Mouse (Mus musculus): ENCODE measurements around the gene Zmynd8.

The Zmynd8 gene

DNA sequence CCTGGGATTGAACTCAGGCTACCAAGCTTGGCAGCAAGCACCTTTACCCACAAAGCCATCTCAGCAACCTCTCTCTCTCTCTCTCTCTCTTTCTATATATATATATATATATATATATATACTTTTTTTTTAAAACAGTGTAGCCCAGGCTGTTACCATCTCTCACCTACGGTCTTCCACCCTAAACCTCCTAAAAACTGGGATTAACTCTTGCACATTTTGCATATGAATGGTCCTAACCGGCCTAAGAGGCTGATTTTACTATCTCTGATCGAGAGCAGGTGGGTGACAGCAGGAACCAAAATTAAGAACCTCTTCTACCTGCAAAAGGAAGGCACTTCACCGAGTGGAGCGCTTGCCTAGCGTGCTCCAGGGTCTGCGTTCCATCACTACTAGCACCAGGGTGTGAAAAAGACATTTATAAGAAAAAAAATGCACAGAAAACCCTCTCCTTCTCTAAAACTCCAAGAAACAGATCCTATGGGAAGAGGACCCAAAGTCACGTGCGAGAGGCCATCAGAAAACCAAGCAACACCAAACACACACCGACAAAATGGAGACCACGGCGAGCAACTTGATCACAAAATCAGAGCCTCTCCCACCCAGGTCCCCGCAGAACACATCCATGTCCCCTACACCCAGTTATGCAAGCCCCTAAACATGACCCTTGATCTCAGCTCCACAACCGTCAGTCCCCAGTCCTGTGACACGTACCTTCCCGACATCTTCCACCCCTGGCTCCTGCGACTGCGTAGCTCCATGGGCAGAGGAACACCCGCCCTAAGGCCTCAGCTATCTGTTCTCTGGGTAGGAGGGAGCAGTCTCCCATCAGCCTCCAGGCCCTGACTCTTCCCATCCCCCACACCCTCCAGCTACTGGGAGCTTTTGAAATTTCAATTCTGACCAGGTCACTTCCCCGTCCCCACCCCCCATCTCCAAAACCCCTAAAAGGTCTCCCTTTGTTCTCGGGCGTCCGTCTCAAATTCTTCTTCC lies at the start of gene Zmynd8:
Gene Zmynd8, minus strand, starts transcription at position 815 of the 993 bp plus-strand sequence.
- no peak for DNase-seq (ENCODE audit: low read depth in 2 of 2, low spot score in 2 of 2)

DNA sequence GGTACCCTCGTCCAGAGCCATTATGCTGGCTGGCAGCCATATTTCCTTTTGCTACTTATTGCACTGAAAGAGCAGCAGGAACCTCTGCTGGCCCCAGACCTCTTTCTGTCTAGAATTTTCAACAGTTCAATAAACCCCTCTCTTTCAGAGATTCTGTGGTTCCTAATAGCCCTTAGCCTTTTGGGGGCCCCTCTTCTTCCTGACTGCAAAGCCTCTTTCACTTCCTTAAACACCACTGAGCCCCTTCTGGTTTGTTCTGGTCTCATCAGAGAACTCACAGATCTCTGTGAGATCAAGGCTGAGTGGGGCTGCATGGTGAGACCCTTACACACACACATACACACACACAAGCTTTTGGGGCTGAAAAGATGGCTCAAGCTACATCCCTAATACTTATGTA lies 49.2 kb upstream of the Zmynd8 start:
- DNase-seq (ENCODE audit: low read depth in 2 of 2, low spot score in 2 of 2) = no peak

DNA sequence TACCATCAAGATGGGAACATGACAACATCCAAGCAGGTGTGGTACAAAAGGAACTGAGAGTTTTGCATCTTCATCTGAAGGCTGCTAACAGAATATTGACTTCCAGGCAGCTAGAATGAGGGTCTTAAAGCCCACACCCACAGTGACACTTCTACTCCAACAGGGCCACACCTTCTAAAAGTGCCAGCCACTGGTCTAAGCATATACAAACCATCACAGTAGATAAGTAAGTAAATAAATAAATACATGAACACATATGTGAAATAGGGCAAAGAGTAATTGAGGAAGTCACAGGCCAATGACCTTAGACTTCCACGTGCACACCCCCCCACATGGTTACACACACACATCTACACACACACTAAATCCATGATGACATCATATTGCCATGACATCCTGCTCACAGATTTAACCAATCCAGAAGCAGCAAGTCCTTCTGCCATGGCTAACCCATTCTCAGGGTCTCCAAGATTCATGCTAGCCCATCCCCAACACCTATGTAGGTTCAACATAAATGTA lies 47.3 kb upstream of the Zmynd8 start:
- no peak for DNase-seq (ENCODE audit: low read depth in 2 of 2, low spot score in 2 of 2)

DNA sequence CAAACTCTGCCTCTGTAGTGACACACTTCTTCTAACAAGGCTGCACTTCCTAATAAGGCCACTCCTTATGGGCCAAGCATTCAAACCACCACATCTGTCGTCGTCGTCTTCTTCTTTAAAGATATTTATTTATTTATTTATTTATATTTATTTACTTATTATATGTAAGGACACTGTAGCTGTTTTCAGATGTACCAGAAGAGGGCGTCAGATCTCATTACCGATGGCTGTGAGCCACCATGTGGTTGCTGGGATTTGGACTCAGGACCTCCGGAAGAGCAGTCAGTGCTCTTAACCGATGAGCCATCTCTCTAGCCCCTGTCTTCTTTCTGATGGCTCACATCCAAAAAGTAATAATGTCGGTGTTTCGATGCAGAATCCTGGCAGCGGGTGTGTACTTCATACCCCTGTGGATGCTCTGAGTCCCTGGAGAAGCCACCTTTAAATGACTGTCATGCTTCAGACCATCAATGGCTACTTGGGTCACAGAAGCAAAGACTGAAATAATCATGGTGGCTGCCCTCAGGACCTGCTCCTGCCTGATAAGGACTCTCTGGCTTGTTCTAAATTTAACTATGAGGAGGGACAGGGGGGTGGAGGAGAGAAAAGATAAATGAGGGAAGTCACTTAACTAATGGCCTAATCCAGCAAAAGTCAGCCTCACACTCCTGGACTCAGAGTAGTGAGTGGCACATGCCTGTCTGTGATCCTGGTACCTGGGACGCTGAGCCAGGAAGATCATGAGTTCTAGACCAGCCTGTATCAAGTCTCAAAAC lies 45.9 kb upstream of the Zmynd8 start:
- no peak for DNase-seq (ENCODE audit: low read depth in 2 of 2, low spot score in 2 of 2)

DNA sequence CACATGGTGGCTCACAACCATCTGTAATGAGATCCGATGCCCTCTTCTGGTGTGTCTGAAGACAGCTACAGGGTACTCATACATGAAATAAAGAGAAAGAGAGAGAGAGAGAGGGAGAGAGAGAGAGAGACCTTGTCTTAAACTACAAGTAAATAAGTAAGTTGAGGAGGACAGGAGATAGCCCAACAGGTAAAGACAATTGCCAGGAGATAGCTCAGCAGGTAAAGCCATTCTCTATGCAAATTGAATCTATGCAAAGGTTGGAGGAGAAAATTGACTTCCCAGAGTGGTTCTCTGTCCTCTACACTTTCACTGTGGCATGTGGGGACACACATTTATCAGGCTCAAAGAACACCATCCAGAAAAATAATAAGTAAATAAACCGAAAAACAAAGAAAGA lies 44.3 kb upstream of the Zmynd8 start:
- no peak for DNase-seq (ENCODE audit: low read depth in 2 of 2, low spot score in 2 of 2)

DNA sequence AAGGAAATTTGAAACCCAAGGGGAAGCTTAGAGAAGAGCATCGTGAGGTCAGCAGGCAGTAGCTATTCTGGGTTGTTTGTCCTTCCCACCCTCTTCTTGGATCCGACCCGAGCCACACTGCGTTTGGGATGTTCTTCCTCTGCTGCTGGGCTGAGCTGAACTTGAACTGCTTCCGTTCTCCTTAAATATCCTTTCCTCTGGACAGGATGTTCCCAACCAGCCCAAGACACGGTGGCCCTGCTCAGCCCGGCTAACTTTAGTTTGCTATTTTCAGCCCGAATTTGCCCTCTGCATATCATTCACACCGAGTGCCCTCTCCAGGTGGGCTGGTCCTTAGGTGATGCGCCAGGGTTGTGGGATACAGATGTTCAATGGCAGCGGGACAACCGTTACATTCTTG lies 37.3 kb upstream of the Zmynd8 start:
- DNase-seq (ENCODE audit: low read depth in 2 of 2, low spot score in 2 of 2) = no peak

DNA sequence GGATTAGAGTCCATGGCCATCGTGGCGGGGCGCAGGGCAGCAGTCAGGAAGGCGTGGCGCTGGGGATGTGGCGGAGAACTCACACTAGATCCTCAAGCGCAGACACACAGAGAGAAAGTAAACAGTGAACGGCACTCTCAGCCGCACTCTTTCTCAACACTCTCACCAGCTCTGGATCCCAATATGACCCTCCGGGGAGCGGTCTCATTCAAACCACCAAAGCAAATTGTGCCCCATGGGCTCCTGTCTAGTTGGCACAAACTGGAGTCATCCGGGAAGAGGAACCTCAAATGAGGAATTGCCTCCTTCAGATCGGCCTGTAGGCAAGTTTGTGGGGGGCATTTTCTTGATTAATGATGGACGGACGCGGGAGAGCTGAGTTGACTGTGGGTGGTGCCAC lies 28.9 kb upstream of the Zmynd8 start:
- DNase-seq (ENCODE audit: low read depth in 2 of 2, low spot score in 2 of 2) = no peak

DNA sequence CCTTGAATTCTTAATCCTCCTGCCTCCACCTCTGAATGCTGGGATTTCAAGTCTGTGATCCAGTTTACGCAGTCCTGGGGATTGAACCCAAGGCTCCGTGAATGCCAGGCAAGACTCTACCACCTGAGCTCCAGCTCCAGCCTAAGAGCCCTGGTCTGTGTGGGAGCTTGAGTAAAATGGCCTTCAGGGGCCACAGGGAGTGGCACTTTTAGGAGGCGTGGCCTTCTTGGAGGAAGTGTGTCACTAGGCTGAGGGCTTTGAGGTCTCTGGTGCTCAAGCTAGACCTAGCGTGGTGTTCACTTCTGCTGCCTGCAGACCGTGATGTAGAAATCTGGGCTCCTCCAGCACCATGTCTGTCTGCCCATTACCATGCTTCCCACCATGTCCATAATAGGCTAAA lies 27.4 kb upstream of the Zmynd8 start:
- no peak for DNase-seq (ENCODE audit: low read depth in 2 of 2, low spot score in 2 of 2)

DNA sequence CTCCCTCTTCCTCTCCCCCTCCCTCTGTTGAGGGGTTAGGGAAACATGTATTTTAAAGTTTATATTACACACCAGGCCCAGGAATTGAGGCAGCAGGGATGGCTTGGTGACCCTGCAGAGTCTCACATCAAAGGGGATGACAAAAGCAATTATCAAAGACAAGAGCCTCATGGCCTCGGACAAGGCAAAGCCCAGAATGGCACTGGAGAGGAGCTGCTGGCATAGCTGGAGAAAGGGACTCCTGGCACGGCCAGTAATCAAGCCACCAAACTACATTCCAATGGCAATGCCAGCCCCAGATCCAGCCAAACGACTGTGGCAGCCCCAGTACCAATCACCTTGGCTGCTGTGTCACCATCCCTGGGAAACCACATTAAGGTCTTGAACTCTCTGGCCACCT lies 26.3 kb upstream of the Zmynd8 start:
- no peak for DNase-seq (ENCODE audit: low read depth in 2 of 2, low spot score in 2 of 2)

DNA sequence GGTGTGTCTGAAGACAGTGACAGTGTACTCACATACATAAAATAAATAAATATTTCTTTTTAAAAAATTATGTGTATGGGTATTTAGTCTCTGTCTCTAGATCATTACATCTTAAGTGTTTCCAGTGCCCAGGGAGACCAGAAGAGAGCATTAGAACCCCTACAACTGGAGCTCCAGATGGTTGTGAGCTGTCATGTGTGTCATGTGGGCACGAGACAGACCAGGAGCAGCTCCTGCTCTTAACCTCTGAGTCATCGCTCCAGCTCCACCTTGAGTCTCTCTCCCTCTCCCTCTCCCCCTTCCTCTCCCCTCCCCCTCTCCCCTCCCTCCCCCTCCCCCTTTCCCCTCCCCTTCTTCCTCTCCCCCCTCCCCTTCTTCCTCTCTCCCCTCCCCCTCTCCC lies 25.9 kb upstream of the Zmynd8 start:
- no peak for DNase-seq (ENCODE audit: low read depth in 2 of 2, low spot score in 2 of 2)

DNA sequence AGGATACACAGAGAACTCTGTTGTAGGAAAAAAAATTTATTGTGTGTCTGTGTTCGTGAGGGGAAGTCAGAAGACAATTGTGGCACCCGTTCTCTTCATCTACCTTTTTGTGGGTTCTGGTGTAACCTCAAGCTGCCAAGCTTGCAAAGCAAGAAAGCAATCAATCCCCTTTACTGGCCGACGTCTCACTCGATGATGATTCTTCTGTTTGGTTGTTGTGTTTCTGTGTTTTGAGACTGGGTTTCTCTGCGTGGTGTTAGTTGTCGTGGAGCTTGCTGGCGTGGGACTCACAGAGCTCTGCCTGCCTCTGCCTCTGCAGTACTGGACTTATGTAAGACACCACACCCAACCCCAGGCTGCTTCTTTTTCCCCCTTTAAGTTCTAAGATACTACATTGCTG lies 24.9 kb upstream of the Zmynd8 start:
- peak; percentile 63 to 66 for DNase-seq (ENCODE audit: low read depth in 2 of 2, low spot score in 2 of 2)

DNA sequence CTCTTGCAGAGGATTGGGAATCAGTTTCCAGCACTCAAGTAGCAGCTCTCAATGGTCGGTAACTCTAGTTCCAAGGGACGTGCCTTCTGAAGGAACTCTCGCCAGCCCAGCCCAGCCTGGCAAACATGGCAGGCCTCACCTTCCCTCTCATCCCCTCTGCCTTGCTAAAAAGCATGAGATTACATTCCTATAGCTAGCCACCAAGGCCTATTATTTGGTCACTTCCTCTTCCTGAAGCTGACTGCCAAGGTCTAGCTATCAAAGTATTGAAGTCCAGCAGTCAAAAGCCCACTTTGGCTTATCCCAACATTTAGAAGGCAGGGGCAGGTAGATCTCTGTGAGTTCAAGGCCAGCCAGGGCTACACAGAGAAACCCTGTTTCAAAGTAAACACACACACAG lies 24.2 kb upstream of the Zmynd8 start:
- DNase-seq (ENCODE audit: low read depth in 2 of 2, low spot score in 2 of 2) = no peak

DNA sequence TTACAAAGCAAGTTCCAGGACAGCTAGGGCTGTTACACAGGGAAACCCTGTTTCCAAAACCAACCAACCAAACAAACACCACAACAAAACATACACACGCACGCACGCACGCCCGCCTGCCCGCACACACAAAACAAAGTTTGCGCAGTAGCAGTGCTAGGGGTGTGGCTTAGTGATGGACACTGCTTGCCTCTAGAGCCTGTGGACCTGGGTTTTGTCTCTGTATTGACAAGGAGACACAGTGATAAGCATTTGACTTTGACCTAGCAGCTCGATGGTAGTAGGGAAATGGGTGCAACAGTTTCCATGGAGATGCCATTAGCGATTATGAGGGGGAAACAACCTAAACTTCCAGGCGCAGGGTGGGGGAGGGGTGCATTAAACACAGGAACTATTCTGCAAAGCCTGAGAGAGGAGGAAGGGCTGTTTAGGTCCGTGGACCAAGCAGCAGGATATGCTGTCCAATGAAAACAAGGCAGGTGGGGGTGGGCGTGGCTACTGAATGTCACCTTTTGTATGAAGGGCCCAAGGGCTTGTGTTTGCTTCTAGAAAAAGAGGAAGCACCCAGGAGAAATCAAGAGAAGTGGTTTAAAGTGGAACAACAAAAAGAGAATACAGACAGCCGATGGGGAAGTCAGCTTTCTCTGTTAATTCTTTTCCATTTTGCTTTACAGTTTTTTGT lies 23.4 kb upstream of the Zmynd8 start:
- no peak for DNase-seq (ENCODE audit: low read depth in 2 of 2, low spot score in 2 of 2)

DNA sequence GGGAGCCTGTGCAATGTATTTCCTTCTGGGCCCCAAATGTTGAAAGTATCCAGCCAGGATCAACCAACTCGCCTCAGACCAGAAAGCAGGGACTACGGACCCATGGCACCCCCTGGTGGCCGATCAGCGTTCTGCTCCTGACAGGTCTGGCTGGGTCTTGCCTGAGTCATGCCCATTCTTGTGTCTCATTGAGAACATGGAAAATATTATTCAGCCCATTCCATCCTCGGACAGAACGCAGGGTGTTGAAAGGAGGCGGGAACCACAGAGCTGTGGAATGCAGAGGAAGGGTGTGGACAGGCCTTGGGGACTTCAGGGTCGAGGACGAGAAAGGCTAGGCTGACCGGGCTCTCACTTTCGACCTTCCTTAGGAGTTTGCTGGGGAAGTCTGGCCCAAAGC lies 15.5 kb upstream of the Zmynd8 start:
- DNase-seq (ENCODE audit: low read depth in 2 of 2, low spot score in 2 of 2) = peak; percentile 81 to 85

DNA sequence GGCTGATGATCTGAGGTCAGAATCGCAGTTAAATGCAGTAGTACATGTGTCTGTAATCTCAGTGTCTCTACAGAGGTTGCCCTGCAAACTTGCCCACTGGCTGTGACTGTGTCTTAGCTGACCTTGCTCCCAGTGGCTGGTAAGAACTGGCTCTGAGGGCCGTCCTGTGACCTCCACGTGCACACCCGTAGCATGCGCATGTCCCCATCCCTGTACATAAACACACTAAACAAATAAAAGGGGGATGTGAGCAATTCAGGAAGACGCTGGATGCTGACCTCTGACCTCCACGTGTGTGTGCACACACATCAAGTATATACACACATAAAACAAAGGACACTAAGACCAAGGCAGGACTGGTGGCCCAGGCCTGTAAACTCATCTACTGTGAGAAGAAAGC lies 14.3 kb upstream of the Zmynd8 start:
- DNase-seq (ENCODE audit: low read depth in 2 of 2, low spot score in 2 of 2) = no peak

DNA sequence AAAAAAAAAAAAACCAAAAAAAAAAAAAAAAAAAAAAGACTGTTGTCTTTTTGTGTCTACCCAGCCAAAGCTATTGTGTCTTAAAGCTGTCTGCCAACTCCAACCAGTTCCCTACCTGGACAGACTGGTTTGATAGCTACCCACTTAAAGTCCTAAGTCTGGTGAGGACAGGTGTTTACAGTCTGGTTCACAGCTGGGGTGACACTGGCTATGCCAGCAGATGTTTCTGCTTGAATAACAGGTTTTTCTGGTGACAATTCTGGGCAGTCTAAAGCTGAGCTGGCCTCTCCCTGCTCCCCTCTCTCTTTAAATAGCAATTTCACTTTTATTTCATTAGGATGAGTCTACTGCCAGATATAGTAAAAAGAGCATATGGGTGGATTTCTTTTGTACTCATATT lies 10.9 kb upstream of the Zmynd8 start:
- no peak for DNase-seq (ENCODE audit: low read depth in 2 of 2, low spot score in 2 of 2)

DNA sequence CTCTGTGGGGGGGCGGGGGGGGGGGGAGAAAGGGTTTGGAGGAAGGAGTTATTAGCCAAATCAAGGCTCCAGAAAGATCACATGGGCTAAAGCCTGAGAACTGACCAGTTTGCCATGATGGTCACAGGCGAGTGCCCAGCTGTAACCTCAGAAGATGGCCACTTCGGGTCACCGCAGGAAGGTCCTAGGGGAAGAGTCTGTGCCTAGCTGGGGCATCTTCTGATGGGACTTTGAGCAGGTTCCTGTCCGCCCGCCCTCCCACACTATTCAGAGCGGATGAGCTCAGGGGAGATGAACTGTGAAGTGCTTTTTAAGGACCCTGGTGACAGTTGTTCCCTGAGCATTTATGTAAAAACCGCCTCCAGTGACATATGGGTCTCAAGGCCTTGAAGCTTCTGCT lies 8.4 kb upstream of the Zmynd8 start:
- DNase-seq (ENCODE audit: low read depth in 2 of 2, low spot score in 2 of 2) = no peak

DNA sequence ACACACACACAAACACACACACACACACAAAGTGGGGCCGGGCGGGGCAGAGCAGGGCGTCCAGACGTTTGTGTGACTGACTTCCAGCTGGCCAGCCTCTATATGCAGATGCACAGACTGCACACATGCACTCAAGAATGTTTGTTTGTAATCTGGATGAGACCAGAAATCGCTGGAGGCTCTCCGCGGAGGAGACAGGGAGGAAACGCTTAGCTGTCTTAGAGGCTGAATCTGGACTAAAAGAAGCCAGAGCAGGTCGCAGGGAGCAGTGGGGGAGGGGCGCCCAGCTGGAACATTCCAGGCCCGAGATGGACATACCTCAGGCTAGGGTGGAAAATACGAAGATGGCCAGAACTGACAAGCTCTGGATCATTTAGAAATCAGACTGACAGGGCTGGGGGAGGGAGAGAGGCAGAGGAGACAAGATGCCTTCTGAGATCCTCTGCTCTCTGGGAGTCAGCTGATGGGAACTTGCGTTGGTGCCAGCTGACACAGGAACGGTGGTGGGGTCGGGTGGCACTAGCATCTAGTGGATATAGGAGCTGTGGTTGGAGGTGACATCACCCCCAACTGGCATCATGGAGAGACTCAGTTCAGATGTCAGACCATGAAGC lies 7.6 kb upstream of the Zmynd8 start:
- no peak for DNase-seq (ENCODE audit: low read depth in 2 of 2, low spot score in 2 of 2)

DNA sequence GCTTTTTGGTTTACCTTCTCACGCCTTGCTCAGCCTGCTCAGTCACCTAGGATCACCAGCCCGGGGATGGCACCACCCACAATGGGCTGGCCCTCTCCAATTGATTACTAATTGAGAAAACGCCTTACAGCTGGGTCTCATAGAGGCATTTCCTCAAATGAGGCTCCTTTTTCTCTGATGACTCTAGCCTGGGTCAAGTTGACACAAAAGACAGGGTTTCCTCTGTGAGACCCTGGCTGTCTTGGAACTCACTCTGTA lies 2.2 kb upstream of the Zmynd8 start:
- no peak for DNase-seq (ENCODE audit: low read depth in 2 of 2, low spot score in 2 of 2)

DNA sequence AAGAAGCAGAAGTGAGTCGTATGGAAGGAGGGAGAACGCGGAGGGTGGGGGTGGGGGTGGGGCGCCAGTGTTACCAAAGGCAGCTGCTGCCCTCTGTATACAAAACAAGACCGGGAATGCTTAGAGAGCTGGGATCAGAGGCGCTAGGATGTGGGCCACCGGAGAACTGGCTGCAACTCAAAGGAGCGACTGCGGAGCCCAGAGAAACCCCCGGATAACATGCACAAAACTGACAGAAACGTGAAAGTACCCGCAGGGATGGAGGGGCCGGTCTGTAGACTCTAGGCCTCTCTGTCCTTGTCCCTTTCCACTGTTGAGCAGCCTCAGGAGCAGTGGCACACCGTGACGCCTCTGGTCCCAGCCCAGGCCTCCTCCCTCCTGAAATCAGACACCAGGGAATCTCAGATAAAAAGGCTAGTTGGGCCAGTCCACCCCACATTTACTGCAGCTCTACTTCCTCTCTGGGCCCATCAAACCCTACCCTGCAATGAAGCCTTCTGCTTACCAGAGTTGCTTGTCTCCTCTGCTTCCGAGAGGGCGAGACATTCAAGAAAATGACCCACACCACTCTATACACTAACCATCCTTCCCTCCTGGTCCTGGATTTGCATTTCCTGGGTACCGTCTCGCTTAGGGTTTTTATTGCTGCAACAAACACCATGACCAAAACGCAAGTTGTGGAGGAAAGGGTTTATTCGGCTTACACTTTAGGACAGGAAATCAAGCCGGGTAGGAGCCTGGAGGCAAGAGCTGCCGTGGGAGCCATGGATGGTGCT lies 1.7 kb upstream of the Zmynd8 start:
- no peak for DNase-seq (ENCODE audit: low read depth in 2 of 2, low spot score in 2 of 2)

DNA sequence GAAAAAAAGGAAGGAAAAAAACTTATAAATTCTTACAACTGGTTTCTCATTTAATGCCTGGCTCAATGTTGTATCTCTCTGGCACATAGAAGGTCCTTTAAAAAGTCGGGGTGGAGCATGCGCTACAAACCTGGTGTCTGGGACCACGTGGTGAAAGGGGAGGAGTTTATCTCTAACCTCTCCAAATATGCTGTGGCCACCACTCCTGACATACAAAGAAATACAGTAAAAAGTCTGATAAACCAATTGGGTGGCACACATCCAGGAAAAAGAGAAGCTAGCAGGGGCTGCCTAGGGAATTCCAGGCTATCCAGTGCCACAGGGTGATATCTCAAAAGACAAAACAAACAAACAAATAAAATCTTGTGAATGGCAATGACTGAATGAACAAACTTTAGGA lies 1.1 kb upstream of the Zmynd8 start:
- DNase-seq (ENCODE audit: low read depth in 2 of 2, low spot score in 2 of 2) = no peak
